ENCODE assay signal across 18 mouse cellular contexts in the genomic region with DNA sequence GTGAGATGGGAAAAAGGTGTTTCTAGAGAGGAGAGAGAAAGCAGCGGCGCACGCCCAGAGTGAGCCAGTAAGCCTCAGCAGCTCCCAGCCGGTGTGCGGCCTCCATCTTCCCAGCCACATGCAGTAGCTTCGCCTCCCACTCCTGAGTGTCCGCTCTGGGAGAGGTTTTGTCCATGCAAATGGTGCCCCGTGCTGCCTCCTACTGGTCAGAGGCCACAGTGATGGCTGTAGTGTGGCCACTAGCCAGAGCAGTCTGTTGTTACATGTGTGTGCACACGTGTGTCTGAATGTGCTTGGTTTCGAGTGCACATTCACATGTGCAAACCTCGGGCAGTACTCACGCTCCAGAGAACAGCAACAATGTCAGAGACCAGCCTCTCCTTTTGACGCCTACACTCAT.
A peak's percentile ranks its signal among the peaks of the same experiment; 100 is the strongest.
DNase-seq lines count a peak whose midpoint lies in the region; ATAC-seq and TF ChIP-seq lines count a peak whose summit lies in the region.
"Had no signal": no experiment of that assay in that cellular context is flagged by ENCODE, and none has a peak within 500 bp of the region (broad histone marks: within the 10 kb centered on the region; RNA-seq: fewer than 3 reads in every experiment).

No protein-coding gene starts in this region.

- H3K4me1 ChIP-seq in hindbrain, embryonic 13.5 days (replicated peaks) = peaks cover 54% of the 10 kb centered on the region
- H3K4me1 ChIP-seq in hindbrain, embryonic 12.5 days = peaks cover 28% of the 10 kb centered on the region
- H3K4me1 ChIP-seq in midbrain, embryonic 14.5 days (ENCODE audit: control insufficient read depth, insufficient read depth, low read length) = no peaks in the 10 kb centered on the region
- no peaks in the 10 kb centered on the region for H3K4me1 ChIP-seq in midbrain, embryonic 15.5 days
- H3K4me1 ChIP-seq in bone marrow, adult 2 months (ENCODE audit: control insufficient read depth, insufficient read depth, low read length) = no peaks in the 10 kb centered on the region
- H3K4me1 ChIP-seq: heart, embryonic 12.5 days; stomach, embryonic 15.5 days had no signal

- peak; percentile 16; the same call in 1 of the 2 replicates for TF ChIP-seq CTCF in bone marrow, adult 2 months (IDR thresholded peaks at IDR 0.05; ENCODE audit: control insufficient read depth, insufficient read depth, low read length)

- H3K36me3 ChIP-seq in hindbrain, embryonic 13.5 days = no peaks in the 10 kb centered on the region
- no peaks in the 10 kb centered on the region for H3K36me3 ChIP-seq in hindbrain, embryonic 12.5 days
- no peaks in the 10 kb centered on the region for H3K36me3 ChIP-seq in midbrain, embryonic 14.5 days (ENCODE audit: control insufficient read depth, insufficient read depth, low read length)
- H3K36me3 ChIP-seq in midbrain, embryonic 15.5 days (replicated peaks) = no peaks in the 10 kb centered on the region
- H3K36me3 ChIP-seq: embryonic facial prominence, embryonic 10.5 days; forebrain, embryonic 10.5 days; heart, embryonic 12.5 days; limb, embryonic 13.5 days; midbrain, embryonic 12.5 days; stomach, embryonic 15.5 days had no signal

- H3K9ac ChIP-seq in hindbrain, embryonic 13.5 days = no peak overlapping the region
- H3K9ac ChIP-seq in hindbrain, embryonic 12.5 days = no peak overlapping the region
- H3K9ac ChIP-seq in midbrain, embryonic 14.5 days (replicated peaks; ENCODE audit: low read length) = no peak overlapping the region
- no peak overlapping the region for H3K9ac ChIP-seq in midbrain, embryonic 15.5 days
- H3K9ac ChIP-seq: heart, embryonic 12.5 days; limb, embryonic 13.5 days; midbrain, embryonic 12.5 days; stomach, embryonic 15.5 days had no signal

- H3K27ac ChIP-seq in hindbrain, embryonic 13.5 days = 0 out of 2 replicates have a peak overlapping the region, but pooled peaks have one; percentile 35
- H3K27ac ChIP-seq in hindbrain, embryonic 12.5 days = no peak overlapping the region
- H3K27ac ChIP-seq in midbrain, embryonic 14.5 days (replicated peaks; ENCODE audit: low read depth, low read length) = no peak overlapping the region
- H3K27ac ChIP-seq in midbrain, embryonic 15.5 days = no peak overlapping the region
- H3K27ac ChIP-seq in bone marrow, adult 2 months (ENCODE audit: control insufficient read depth, insufficient read depth, low read depth, low read length, poor library complexity) = no peak overlapping the region; the same call in 1 of the 2 replicates
- H3K27ac ChIP-seq: embryonic facial prominence, embryonic 10.5 days; forebrain, embryonic 10.5 days; limb, embryonic 13.5 days; midbrain, embryonic 12.5 days; stomach, embryonic 15.5 days had no signal

- H3K4me2 ChIP-seq in hindbrain, embryonic 13.5 days = no peak overlapping the region
- no peak overlapping the region for H3K4me2 ChIP-seq in hindbrain, embryonic 12.5 days (replicated peaks)
- H3K4me2 ChIP-seq in midbrain, embryonic 14.5 days (ENCODE audit: low read length) = no peak overlapping the region
- H3K4me2 ChIP-seq in midbrain, embryonic 15.5 days = no peak overlapping the region
- H3K4me2 ChIP-seq: heart, embryonic 12.5 days; limb, embryonic 13.5 days; midbrain, embryonic 12.5 days; stomach, embryonic 15.5 days had no signal

- TF ChIP-seq POLR2A in bone marrow, adult 2 months (IDR thresholded peaks at IDR 0.05; ENCODE audit: borderline replicate concordance, control insufficient read depth, low read depth, low read length) = no peak

- no peak overlapping the region for H3K4me3 ChIP-seq in hindbrain, embryonic 13.5 days
- no peak overlapping the region for H3K4me3 ChIP-seq in hindbrain, embryonic 12.5 days
- no peak overlapping the region for H3K4me3 ChIP-seq in midbrain, embryonic 14.5 days (replicated peaks; ENCODE audit: low read depth, low read length)
- H3K4me3 ChIP-seq in midbrain, embryonic 15.5 days = no peak overlapping the region
- H3K4me3 ChIP-seq in bone marrow, adult 2 months (replicated peaks; ENCODE audit: control insufficient read depth, low read depth, low read length) = no peak overlapping the region
- H3K4me3 ChIP-seq: embryonic facial prominence, embryonic 10.5 days; forebrain, embryonic 10.5 days; heart, embryonic 12.5 days; limb, embryonic 13.5 days; midbrain, embryonic 12.5 days; stomach, embryonic 15.5 days had no signal

- peak; percentile 37 for DNase-seq in midbrain, embryonic 14.5 days
- peak; percentile 38 for DNase-seq in retina, embryonic 14.5 days (ENCODE audit: low spot score)
- DNase-seq in natural killer cell, adult 2 months (ENCODE audit: low spot score in 2 of 2) = no peak
- DNase-seq: adrenal gland, postnatal 36 days; cerebellum, adult 18-20 months; kidney, postnatal 14 days; lung, postnatal 14 days had no signal

- WGBS in hindbrain, embryonic 13.5 days = 93% methylated on average over 13 of the region's 13 CpGs
- WGBS in hindbrain, embryonic 12.5 days = 87% methylated on average over 13 of the region's 13 CpGs
- 90% methylated on average over 13 of the region's 13 CpGs for WGBS in midbrain, embryonic 14.5 days
- WGBS in midbrain, embryonic 15.5 days = 90% methylated on average over 13 of the region's 13 CpGs
- 86% methylated on average over 13 of the region's 13 CpGs for WGBS in bone marrow, adult 2 months

- H3K9me3 ChIP-seq in hindbrain, embryonic 13.5 days = no peaks in the 10 kb centered on the region
- no peaks in the 10 kb centered on the region for H3K9me3 ChIP-seq in hindbrain, embryonic 12.5 days (replicated peaks)
- H3K9me3 ChIP-seq in midbrain, embryonic 14.5 days (ENCODE audit: control insufficient read depth, low read length) = no peaks in the 10 kb centered on the region
- H3K9me3 ChIP-seq in midbrain, embryonic 15.5 days = no peaks in the 10 kb centered on the region
- H3K9me3 ChIP-seq: embryonic facial prominence, embryonic 10.5 days; forebrain, embryonic 10.5 days; heart, embryonic 12.5 days; limb, embryonic 13.5 days; midbrain, embryonic 12.5 days; stomach, embryonic 15.5 days had no signal

- ATAC-seq in hindbrain, embryonic 13.5 days (ENCODE audit: low FRiP score) = no peak
- no peak for ATAC-seq in hindbrain, embryonic 12.5 days (ENCODE audit: low FRiP score)
- ATAC-seq in midbrain, embryonic 14.5 days (ENCODE audit: low FRiP score, low TSS enrichment) = no peak
- ATAC-seq in midbrain, embryonic 15.5 days (replicated peaks) = no peak

- H3K27me3 ChIP-seq in hindbrain, embryonic 13.5 days = no peaks in the 10 kb centered on the region
- no peaks in the 10 kb centered on the region for H3K27me3 ChIP-seq in hindbrain, embryonic 12.5 days
- H3K27me3 ChIP-seq in midbrain, embryonic 14.5 days (ENCODE audit: control insufficient read depth, insufficient read depth, low read length) = no peaks in the 10 kb centered on the region
- no peaks in the 10 kb centered on the region for H3K27me3 ChIP-seq in midbrain, embryonic 15.5 days (replicated peaks)
- H3K27me3 ChIP-seq: CH12.LX; heart, embryonic 12.5 days; limb, embryonic 13.5 days; midbrain, embryonic 12.5 days; stomach, embryonic 15.5 days had no signal

Comparison
In these comparisons a context has a peak if more than half of its experiments do, and no peak if none do; other contexts are left out.
1. DNase-seq: peak in midbrain, embryonic 14.5 days (single experiment) and retina, embryonic 14.5 days (single experiment); none in natural killer cell, adult 2 months (0 of 2).